Mouse (Mus musculus) embryonic stem cell, embryonic (primary cell): ENCODE data around the gene Rnase2b.
"Not testable (repeated sequence)": the region's sequence is repeated elsewhere in the genome, so short reads cannot be mapped to it uniquely, and the experiment has no call there.

ENCODE experiments used
- CTCF ChIA-PET, 4 experiments: fragments of 300-600 bp in 2 of 4; fragments of 350-600 bp in 2 of 4; sonication (Branson Sonifier 250); formaldehyde crosslinking; loops; one replicate each; lab custom pipeline; 2022; ENCODE audit warnings: inconsistent platforms in 2 of 4; lab: Charles Lee
- POLR2A ChIA-PET, 4 experiments: fragments of 300-600 bp in 2 of 4; fragments of 350-600 bp in 2 of 4; sonication (Branson Sonifier 250); formaldehyde crosslinking; loops; one replicate each; lab custom pipeline; 2022; ENCODE audit warnings: antibody characterized with exemption in 4 of 4, inconsistent platforms in 1 of 4; lab: Charles Lee

The Rnase2b gene

DNA sequence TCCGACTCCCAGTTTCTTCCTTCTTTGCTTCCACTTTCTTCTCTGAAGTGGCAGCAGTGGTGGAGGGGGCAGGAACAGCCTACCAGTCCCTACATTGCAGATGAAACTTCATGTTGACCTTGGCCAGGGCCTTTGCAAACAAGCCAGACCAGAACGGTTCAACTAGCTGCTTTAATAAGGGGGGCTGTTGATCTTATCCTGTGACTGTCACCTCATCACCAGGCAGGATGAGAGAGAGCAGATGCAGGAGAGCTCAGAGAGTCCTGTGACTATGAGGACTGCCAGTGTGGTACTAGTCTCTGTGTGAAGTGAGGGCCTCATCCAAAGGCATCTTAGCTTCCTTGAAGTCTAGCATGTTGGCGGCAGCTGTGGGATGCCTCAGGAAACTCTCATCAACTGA is 14.1 kb upstream of the Rnase2b start:
- ChIA-PET POLR2A (interaction anchor here in 1 of 4 experiments (0.9 kb wide), 1 partner anchor 24 kb away, joined by 3 read pairs; the partner anchor contains the start of gene Rnase6), CTCF (interaction anchor here in 2 of 4 experiments (0.5 to 0.6 kb wide), 2 partner anchors 79 to 166 kb away, joined by 3 read pairs; no protein-coding TSS in a partner anchor)

- CTCF ChIA-PET, result no interaction called here
- POLR2A ChIA-PET, result interaction anchor here in 1 of 4 experiments (1.1 kb wide), 1 partner anchor 14 kb away, joined by 3 read pairs; no protein-coding TSS in a partner anchor
Measured at GRCm38 (mm10) chr14:51149164-51149563, 12.9 kb upstream of the Rnase2b start.

DNA sequence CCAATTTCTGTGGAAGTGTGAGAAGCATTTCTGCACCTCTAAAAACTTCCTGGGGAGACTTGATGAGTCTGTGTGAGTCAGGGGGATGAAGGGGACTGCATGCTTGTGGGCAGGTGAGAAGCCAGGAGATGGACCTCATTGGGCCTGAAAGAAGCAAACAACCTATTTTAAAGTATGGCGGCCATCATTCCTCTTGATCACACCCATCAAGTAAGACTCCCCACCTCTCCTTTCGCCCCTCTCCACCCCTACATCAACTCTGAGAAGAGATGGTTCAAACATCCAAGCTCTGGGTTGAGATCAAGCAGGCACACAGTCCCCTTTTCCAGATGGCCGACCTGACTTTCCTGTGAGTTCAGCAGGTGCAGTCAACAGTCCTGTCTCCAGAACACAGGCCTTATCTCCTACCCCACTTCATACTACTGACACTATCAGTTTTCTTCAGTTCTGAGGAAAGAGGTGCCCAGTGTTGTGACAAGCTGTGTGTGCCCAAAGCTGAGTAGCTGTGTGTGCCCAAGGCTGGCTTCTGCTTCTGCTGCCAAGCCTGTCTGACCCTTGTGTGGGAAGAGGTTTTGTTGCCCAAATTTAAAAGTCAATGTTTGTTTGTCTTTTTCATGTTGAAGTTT is 11.7 kb upstream of the Rnase2b start:
- CTCF ChIA-PET, result no interaction called here
- POLR2A ChIA-PET, result no interaction called here

GRCm38 (mm10) chr14:51152249-51152870 is 9.7 kb upstream of the Rnase2b start:
- ChIA-PET POLR2A (no interaction called here), CTCF (interaction anchor here in 1 of 4 experiments (1.8 kb wide), 1 partner anchor 86 kb away, joined by 4 read pairs; no protein-coding TSS in a partner anchor)

- POLR2A ChIA-PET, result no interaction called here
Measured at GRCm38 (mm10) chr14:51156056-51156735, 5.9 kb upstream of the Rnase2b start.

GRCm38 (mm10) chr14:51156736-51157068 is 5.4 kb upstream of the Rnase2b start:
- POLR2A ChIA-PET, result no interaction called here
- CTCF ChIA-PET, result no interaction called here

More at GRCm38 (mm10) chr14:51156056-51156735, 5.9 kb upstream of the Rnase2b start:
- CTCF ChIA-PET, result no interaction called here

GRCm38 (mm10) chr14:51157072-51157471 is 5.0 kb upstream of the Rnase2b start:
- CTCF ChIA-PET, result no interaction called here

GRCm38 (mm10) chr14:51163323-51163722 is 1.3 kb downstream of the Rnase2b start:
- ChIA-PET CTCF (interaction anchor here in 1 of 4 experiments (0.6 kb wide), 1 partner anchor 141 kb away, joined by 3 read pairs; no protein-coding TSS in a partner anchor), POLR2A (interaction anchor here in 1 of 4 experiments (0.6 to 0.9 kb wide), 3 partner anchors 14 to 183 kb away, joined by 3 to 5 read pairs (median 3); no protein-coding TSS in a partner anchor)

More at GRCm38 (mm10) chr14:51157072-51157471, 5.0 kb upstream of the Rnase2b start:
- POLR2A ChIA-PET, result no interaction called here

DNA sequence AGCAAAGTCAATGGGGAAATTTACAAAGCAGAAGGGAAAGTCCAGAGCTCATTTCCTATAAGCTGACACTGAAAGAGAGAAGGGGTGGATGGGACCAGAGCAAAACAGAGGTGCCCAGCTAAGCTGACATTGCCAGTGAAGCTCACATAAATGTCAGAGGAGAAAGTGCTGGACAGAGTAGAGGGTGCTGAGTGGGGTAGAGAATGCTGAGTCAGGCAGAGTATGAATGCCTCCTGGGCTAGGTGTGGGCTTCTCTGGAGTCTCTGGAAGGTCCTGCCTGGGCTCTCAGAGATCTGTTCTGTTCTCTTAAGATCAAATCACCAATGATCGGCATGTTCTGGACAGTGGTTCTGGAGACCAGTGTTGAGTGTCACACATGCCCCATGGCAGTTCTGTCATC is 3.4 kb downstream of the Rnase2b start:
- ChIA-PET POLR2A (no interaction called here), CTCF (interaction anchor here in 3 of 4 experiments (0.6 to 0.9 kb wide), 4 partner anchors 11 to 408 kb away, joined by 3 read pairs; no protein-coding TSS in a partner anchor)

- POLR2A ChIA-PET, result no interaction called here
- CTCF ChIA-PET, result interaction anchor here in 3 of 4 experiments (0.6 to 1.0 kb wide), 3 partner anchors 75 to 408 kb away, joined by 3 read pairs; no protein-coding TSS in a partner anchor
Measured at GRCm38 (mm10) chr14:51166068-51166467, 4.0 kb downstream of the Rnase2b start.

DNA sequence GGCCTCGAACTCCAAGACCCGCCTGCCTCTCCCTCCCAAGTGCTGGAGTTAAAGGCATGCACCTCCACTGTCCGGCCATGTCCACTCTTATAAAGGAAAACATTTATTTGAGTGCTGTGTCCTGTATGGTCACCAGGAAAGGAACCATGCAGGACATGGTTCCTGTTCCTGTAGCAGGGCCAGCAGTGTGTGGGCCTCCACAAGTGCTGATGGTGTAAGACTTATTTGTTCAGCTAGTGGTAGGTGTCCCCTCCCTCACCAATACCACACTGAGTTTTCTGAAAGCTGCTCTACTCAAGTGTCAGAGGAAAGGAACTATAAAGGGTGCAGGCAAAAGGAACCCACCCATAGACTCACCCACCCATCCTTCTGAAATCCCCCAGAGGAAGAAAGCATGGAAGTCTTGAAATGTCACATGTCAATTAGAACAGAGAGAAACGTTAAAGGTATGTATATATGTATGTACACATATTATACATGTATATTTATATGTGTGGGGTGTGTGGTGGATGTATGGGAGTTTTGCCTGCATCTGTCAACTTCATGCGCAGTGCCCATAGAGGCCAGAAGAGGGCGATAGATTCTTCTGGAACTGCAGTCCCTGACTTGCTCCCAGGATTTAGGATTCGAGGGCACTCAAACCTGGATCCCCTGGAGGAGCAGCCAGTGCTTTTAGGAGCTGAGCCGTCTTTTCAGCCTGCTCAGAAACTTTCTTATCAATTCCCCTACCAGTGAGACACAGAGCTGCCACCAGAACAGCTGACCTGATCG is 10.2 kb downstream of the Rnase2b start:
- CTCF ChIA-PET, result interaction anchor here (0.7 to 1.8 kb wide), 11 partner anchors 10 to 96 kb away, joined by 3 to 24 read pairs (median 6); no protein-coding TSS in a partner anchor
- POLR2A ChIA-PET, result not testable (repeated sequence)

GRCm38 (mm10) chr14:51172947-51173346 is 10.9 kb downstream of the Rnase2b start:
- ChIA-PET CTCF (interaction anchor here (0.7 to 1.8 kb wide), 12 partner anchors 9 to 141 kb away, joined by 3 to 24 read pairs (median 5); no protein-coding TSS in a partner anchor), POLR2A (interaction anchor here in 1 of 4 experiments (0.7 kb wide), 1 partner anchor 232 kb away, joined by 3 read pairs; no protein-coding TSS in a partner anchor)

- CTCF ChIA-PET, result interaction anchor here (0.6 to 1.8 kb wide), 11 partner anchors 8 to 177 kb away, joined by 3 to 24 read pairs (median 7); no protein-coding TSS in a partner anchor
Measured at GRCm38 (mm10) chr14:51173843-51174242, 11.8 kb downstream of the Rnase2b start.

DNA sequence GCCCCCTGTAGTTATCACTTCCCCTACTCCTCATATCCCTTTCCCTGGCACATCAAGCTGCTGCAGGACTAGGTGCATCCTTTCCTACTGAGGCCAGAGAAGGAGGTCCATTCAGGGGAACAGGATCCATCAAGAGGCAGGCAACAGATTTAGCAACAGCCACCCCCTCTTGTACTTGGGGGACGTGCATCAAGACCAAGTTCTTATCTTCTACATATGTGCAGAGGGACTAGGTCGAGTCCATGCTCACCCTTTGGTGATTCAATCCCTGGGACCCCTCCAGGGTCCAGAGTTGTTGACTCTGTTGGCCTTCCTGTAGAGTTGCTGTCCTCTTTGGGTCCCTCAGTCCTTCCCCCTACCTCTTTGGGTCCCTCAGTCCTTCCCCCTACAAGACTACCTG is 19.0 kb downstream of the Rnase2b start:
- POLR2A ChIA-PET, result not testable (repeated sequence)
- CTCF ChIA-PET, result interaction anchor here in 1 of 4 experiments (1.6 kb wide), 1 partner anchor 8 kb away, joined by 3 read pairs; no protein-coding TSS in a partner anchor

More at GRCm38 (mm10) chr14:51173843-51174242, 11.8 kb downstream of the Rnase2b start:
- POLR2A ChIA-PET, result interaction anchor here in 2 of 4 experiments (0.6 to 0.7 kb wide), 3 partner anchors 93 to 366 kb away, joined by 3 read pairs; partner anchors contain the start of genes Ccnb1ip1 (in 1 of the 2) and Parp2 (in 1 of the 2)

- CTCF ChIA-PET, result interaction anchor here in 2 of 4 experiments (0.5 to 0.7 kb wide), 2 partner anchors 19 to 119 kb away, joined by 3 to 4 read pairs; no protein-coding TSS in a partner anchor
- POLR2A ChIA-PET, result interaction anchor here in 3 of 4 experiments (0.6 to 1.6 kb wide), 4 partner anchors 8 to 63 kb away, joined by 3 read pairs; no protein-coding TSS in a partner anchor
Measured at GRCm38 (mm10) chr14:51195681-51196080, 33.6 kb downstream of the Rnase2b start.

DNA sequence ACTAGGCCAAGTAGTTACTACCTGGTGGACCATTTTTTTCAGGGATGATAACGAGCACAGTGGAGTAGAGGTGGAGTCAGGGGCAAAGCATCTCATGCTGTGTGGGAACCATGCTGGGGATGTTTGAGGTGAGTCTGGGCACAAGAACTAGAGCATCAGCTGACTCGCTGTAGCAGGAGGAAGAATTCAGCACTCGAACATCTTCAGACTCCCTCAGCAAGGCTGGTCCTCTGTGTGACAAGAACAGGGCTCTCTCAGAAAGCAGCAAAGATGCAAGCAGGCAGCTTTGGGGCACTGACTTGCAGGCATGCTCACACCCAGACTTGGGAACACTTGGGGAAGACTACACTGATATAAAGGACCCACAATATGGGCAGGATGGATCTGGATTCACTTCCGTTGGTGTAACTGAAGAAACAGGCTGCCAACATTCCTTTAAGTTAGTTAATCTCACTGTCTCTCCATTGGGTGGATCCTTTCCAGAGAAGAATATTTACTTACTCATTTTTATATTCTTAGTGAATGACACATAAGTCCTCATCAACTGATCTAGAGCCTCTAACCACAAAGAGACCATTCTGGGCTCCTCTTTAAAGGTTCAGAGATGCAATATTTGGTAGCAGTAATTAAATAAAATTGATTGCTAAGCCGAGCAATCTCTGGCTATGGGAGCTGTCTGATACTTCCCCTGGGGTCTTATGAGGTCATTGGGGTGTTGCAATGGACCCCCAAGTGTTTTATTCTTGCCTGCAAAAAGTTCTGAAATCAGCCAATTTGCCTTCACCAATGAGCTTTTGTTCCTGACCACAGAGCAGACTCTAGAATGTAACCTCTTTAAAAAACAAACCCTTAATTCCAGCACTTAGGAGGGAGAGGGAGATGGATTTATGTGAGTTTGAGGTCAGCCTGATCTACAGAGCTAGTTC is 37.3 kb downstream of the Rnase2b start, which contains the start of gene Ang2:
Gene Ang2, minus strand, starts transcription at position 51 of the 926 bp plus-strand sequence.
- ChIA-PET POLR2A (interaction anchor here in 1 of 4 experiments (0.6 kb wide), 1 partner anchor 334 kb away, joined by 3 read pairs; no protein-coding TSS in a partner anchor), CTCF (no interaction called here)

DNA sequence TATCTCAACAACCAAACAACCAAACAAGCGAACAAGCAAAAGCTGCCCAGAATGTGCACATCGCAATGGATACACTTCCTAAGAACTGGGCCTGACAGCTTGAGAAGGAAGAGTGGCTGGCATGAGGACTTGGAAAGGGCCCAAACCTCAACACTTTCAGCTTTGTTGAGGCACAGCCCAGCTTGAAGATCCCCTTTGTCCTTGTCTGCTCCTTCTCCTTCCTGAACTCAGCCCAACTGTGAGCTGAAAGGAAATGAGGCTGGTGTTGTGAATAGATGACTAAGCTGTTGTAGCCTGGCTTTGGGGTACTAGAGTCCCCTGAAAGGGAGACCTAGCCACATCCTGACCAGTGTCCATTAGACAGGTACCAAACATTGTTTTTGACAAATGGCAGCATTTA is 38.0 kb downstream of the Rnase2b start:
- ChIA-PET POLR2A (interaction anchor here in 2 of 4 experiments (0.6 kb wide), 2 partner anchors 106 to 333 kb away, joined by 3 read pairs; no protein-coding TSS in a partner anchor), CTCF (no interaction called here)
